Mouse (Mus musculus): ENCODE data around the gene Sf3a1. TPM values are rescaled to one million over a fixed set of nuclear protein-coding genes. Genes with fewer than 3 reads are reported as not detected.
"Not testable (repeated sequence)": the region's sequence is repeated elsewhere in the genome, so short reads cannot be mapped to it uniquely, and the experiment has no call there.

Gene Sf3a1
- total RNA-seq (2015) (42.2 and 42.4 TPM in 2 replicates), total RNA-seq (2017) (24.8 and 28.9 TPM in 2 replicates)

DNA sequence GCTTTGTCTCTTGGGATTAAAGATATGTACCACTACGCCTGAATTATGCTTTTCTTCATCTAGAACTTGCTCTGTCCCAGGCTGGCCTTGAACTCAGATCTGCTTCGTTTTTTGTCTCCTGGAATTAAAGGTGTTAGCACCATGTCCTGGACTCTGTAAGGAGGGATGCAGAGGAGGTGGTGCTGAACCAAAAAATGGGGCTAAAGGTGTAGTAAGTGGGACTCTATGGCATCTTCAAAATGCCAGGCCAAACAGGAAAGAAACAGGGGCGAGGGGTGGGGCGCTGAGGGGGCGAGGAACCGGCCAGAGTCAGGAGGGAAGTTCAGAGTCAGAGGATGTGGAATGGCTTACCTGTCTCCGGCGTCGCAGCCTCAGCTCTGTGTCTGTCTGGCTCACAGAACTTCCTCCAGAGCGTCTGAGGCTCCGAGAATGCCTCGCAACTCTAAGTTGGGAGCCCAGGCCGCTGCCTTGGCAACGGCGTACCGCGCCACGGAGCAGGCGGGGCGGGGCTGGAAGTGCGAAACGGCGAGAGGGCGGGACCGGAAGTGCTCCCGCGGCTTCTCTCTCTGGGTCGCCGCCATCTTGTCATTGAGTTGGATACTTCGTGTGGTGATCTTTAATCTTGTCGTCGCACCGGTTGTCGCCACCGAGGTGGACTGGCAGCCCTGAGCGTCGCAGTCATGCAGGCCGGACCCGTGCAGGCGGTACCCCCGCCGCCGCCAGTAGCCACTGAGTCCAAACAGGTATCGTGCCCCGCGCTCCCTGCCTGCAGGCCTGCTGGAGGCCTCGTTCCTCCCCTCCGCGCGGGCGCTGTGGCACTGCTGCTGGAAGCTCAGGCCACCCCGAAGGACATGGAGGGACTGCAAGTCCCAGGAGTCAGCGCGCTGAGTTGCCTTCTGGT lies at the start of gene Sf3a1, which contains the start of gene Ccdc157:
TSS of gene Sf3a1 (plus strand) at position 543 of the 901 bp plus-strand sequence.
TSS of gene Ccdc157 (minus strand) at position 486 of the 901 bp plus-strand sequence.
- ATAC-seq (ENCODE audit: poor library complexity, severe bottlenecking): peak; percentile 100

DNA sequence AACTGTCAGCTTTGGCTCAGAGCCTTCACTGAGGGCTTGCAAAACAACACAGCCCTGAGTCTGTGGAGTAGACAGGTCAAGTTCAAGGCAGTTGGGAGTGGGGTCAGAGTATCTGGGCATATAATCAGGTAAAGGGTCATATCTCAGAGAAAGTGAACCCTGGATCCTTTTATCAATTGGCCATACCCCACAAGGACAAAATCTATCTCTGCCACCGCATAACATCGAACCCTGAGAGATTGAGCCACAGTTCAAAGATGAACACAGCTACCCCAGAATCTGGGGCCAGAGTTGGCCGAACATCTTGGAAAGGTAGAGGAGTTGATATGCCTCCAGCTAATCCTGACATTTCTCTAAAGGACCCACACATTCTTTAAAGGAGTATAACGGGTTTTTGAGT lies 48.1 kb upstream of the Sf3a1 start:
- no peak for ATAC-seq (ENCODE audit: poor library complexity, severe bottlenecking)

DNA sequence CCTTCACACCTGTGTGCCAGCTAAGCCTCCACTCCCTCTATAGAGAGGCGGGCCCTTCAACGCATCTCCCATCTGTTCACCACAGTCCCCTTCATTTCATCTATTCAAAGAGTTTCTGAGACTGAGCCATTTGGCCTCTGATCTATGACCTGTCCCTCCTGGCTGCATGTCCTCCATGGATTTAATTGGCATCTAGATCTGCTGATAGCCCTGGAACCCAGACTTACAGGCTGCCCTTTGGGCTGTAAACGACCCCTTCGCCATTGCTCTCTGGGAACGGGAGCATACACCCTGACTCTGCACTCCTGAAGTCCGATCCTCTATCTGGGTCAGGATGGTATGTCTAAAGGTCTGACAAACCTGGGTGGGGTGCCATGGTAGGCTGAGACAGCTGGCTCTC lies 47.3 kb upstream of the Sf3a1 start:
- ATAC-seq (ENCODE audit: poor library complexity, severe bottlenecking): no peak

DNA sequence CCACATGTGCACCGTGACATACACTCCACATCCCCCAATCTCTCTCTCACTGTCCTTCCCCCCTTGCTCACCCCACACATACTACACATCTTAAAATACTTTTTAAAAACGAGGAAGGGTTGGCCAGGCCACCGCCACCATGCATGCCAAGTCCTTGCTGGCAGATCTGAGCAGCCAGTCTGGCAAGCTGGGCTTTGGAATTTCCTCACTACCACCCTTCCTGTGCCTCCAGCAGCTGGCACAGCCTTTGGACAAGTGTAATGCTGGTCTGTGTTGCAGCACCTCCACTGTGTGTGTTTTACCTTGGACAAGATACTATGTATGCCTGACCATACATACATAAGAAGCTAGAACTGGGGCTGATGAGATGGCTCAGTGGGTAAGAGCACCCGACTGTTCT lies 46.7 kb upstream of the Sf3a1 start:
- no peak for ATAC-seq (ENCODE audit: poor library complexity, severe bottlenecking)

DNA sequence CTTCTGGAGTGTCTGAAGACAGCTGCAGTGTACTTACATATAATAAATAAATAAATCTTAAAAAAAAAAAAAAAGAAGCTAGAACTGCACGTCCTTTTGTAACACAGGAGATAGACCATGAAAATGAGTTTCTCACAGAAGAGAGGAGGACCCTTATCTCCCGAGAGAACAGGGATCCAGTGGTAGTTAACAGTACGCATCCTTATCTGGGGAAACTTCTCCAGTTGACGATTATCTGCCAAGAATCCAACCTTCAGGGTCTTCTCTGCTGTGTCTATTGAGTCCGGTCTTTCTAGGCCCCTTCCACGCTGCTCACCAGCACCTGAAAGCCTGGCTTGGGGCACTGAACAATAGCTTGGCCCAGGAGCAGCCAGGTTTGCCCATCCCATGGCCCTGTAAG lies 46.2 kb upstream of the Sf3a1 start:
- no peak for ATAC-seq (ENCODE audit: poor library complexity, severe bottlenecking)

DNA sequence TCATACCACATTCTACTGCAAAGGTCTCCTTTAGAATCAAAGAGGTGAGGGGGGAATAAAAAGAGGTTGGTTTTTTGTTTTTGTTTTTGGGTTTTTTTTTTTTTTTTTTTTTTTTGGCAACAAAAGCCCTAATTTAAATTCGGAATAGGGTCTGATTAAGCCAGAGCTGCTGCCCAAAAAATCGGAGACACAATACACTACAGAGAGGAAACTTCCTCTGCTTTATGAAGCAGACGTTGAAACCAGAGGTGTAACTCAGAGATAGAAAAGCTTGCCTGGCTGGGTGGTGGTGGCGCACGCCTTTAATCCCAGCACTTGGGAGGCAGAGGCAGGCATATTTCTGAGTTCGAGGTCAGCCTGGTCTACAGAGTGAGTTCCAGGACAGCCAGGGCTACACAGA lies 45.6 kb upstream of the Sf3a1 start:
- not testable (repeated sequence) for ATAC-seq (ENCODE audit: poor library complexity, severe bottlenecking)

DNA sequence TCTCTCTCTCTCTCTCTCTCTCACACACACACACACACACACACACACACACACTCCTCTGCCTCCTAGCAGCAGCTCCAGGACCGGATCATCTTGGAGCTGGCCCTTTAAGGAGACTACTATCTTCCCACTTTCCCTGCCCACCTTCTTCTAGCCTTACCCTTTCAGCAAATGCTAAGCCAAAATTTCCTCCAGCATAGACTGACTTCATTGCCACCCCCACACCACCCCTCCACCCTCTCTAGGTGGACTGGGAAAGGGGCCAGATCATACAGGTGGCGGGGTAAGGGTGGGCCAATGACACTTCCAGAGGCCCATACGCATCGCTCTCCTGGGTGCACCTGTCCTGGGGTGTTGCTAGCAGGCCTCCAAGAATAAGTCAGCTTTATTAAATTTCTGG lies 44.7 kb upstream of the Sf3a1 start:
- no peak for ATAC-seq (ENCODE audit: poor library complexity, severe bottlenecking)

DNA sequence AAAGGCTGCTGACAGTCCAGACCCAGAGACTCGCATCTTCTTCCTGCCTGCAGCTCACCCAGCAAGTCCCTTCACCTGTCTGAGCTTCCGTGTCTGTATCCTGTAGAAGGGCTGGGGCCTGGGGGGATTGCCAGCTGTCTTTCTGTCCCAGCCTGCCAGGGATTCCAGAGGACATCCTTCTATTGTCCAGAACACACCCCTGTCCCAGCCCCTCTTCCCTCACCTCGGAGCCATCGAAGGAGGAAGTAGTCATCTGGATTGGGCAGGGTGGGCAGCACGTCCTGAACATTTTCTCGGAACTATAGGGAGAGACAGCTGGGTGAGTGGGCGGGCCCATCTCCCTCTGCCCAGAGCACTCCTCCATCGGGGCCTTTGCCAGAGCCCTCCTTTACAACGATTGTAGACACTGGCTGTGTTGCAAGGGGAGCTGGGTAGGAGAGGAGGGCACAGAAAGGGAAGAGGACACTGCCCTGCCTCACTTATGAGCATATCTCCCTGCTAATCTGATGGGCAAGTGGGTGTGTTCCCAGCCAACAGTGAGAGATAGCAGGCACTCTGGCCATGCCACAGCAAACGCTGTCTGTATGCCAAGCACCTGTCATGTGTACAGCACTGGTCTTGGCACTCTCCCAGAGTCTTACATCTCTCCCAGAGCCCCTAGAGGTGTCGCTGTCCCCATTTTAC lies 43.5 kb upstream of the Sf3a1 start:
- ATAC-seq (ENCODE audit: poor library complexity, severe bottlenecking): peak; percentile 20; the same call in 1 of the 2 replicates

DNA sequence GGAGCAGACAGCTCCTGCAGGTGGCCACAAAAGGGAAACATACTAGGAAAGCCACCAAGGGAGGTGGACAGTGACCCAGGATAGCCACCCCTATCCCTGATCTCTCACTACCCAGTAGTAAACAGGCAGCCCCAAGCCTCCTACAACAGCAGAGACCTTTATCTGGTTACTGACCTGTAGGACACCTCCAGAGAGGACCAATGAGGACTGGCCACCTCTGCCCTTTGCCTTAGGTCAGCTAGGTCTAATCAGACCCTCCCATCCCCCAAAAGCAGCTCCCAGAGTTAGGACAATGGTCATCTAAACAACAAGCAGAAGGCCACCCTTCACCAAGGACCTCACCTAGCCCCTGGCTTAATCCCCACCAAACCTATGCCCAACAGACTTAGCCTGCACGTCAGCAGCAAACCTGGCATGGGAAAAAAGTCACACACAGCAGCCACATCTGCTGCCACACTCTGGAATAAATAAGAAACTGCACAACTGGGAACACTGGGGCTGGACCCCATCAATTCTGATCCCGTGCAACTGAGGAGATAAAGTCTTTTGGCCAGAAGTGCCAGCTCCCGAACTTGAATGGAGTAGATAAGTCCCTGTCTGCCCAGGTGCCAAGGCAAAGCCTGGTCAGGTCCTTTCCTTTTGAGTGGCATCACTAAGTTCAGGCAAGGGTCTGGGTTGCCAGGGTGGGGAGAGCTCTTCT lies 42.6 kb upstream of the Sf3a1 start:
- 0 out of 2 replicates have a peak, but pooled peaks have one; percentile 24 for ATAC-seq (ENCODE audit: poor library complexity, severe bottlenecking)

DNA sequence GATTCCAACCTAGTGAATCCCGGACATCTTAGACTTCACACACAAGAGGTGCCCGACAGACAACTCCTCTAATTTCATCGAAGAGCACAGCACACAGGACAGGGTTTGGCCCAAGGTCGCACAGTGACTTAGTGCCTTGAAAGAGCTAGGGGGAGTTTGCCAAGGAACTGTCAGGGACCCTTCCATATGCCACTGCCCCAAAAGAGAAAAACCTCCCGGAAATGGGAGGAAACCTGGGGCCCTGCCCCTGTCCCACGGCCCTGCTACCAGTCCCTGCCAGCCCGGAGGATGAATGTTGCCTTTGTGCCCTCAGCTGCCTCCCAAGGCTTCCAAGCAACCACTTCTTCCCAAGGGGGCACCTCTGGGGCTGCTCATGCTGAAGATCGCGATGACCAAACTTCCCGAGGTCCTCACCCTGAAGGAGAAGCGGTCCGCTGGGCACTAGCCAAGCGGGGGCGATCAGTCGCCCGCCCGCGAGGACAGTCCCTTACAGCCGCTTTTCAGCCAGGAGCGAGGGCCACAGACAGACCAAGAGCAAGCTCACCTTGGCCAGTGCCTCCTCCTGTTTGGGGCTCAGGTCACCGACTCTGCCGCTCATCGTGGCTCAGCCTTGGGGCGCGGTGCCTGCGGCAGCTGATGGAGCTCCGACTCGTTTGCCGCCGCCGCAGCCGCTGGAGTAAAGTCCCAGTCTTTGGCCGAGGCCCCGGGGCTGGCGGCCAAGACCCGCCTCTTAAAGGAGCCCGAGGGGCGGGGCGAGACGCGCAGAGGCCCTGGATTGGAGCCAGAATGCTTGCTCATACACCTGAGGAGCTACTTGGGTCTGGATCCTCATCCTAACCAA lies 41.8 kb upstream of the Sf3a1 start:
- no peak for ATAC-seq (ENCODE audit: poor library complexity, severe bottlenecking)

DNA sequence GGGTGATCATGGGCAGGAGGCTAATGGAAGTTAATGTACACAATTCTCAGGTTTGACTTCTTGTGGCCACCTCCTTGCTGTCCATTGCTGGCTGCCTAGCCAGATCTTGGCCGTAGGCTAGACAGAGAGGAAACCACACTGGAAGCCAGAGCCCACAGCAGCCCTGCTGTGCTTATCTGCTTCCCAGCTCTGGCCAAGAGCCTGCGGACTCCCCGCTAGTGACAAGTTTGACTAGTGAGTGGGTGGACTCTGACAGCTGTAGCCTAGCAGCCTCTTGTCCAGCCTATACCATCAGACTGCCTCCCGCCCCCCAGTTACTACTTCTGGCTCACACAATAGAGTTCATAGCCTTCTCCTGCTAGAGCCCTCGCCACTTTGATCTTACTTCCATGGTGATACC lies 40.5 kb upstream of the Sf3a1 start:
- ATAC-seq (ENCODE audit: poor library complexity, severe bottlenecking): no peak

DNA sequence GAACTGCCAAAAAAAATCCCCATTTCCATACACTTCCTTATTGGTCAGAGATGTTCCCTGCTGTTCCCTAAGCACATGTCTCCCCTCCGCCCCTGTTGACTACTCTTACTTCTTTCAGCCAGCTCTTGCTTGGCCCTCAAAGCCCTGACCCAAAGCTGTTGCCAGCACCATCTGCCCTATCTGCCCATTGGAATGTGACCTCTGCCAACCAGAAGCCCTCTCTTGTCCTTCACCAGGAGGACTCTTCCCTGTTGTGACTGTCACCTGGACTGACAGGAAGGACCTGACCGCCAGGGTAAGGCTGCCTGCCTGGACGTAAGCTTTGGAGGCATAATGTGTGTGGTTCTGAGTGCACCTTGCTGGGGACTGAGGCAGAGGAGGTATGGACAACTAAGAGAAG lies 38.5 kb upstream of the Sf3a1 start:
- ATAC-seq (ENCODE audit: poor library complexity, severe bottlenecking): no peak

DNA sequence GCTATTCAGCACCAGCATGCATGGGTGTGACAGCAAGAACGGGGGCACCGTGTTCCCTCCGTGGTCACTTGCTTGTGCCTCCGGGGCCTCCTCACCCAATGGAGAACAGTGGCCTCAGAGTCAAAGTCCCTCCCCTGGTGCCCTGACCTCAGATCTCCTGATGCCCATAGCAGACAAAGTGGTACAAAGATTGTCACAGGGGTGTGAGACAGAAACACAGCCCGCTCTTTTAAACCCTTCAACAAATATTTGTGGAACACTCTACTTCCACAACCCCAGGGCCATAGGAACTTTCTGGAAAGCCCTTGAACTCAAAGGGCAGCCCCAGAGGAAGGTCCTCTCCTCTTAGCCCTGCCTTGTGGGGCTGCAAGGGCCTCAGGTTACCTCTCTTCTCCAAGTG lies 37.9 kb upstream of the Sf3a1 start:
- ATAC-seq (ENCODE audit: poor library complexity, severe bottlenecking): no peak

DNA sequence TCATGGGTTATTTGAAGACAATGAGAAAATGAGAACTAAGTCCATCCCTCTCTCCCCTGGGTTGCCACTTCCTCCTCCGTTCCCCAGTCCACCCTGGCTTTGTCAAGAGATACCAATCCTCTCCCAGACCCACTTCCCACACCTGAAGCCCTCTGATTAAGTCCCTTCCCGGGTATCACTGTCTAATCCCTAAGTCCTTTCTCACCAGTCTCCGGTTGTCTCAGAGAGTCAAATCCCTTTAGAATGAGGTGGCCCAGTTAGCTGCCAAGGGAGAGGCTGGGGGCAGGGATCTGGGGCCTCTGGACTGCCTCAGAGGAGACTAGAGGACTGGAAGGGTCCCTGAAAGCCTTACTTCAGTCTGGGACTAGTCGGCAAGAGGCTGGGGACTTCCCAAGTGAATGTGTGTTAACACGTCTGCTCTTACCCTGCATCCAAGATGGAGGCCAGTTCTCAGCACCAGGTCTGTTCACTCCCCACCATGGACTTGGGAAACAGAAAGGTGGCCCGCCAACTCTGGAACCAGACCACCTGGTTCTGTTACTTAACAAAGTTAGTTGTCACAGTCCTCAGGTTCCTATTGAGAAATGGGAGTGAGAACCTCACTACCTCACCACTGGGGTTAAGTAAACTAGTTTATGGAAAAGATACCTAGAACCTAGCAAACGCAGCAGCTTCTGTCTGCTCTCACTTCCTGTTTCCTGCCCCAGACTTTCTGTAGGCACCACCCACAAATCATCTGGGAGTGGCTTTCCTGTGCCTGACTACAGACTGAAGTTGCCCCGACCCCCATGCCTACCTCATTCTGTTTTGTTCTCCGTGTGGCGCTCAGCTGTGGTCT lies 37.2 kb upstream of the Sf3a1 start, which contains the start of gene Sec14l2:
TSS of gene Sec14l2 (minus strand) at position 674 of the 838 bp plus-strand sequence.
- ATAC-seq (ENCODE audit: poor library complexity, severe bottlenecking): peak; percentile 82

DNA sequence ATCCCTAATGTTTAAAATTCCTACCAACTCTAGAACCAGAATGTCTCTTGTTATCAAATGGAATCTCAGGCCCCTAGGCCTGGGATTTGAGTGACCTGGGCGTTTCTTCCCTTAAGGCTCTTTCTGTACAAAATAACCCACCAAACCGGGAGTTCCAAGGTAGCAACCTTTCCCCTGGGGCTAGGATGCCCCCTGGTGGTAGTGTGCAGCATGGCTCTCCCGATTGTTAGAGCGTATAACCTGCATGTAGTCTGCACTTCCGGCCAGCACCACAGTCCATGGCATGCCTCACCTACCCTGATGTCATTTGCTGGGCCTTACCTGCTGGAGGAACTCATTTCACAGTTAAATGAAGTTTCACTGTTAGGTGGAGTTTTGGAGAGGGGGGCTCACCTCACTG lies 36.2 kb upstream of the Sf3a1 start:
- ATAC-seq (ENCODE audit: poor library complexity, severe bottlenecking): peak; percentile 53

DNA sequence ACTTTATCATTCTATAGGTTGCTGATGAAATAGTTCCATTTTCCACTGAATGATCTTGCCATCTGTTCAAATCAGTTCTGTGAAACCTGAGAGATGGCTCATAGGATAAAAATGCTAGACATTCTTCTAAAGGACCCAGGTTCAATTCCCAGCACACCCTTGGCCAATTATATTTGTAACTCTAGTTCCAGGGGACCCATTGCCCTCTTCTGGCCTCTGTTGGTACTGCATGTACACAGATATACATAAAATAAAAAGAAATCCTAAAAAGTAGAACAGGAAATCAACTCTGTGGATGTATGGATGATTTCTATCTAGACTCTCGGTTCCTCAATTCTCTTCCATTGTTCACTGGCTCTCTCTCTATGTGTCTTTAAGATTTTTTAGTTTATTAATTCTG lies 33.1 kb upstream of the Sf3a1 start:
- no peak for ATAC-seq (ENCODE audit: poor library complexity, severe bottlenecking)

DNA sequence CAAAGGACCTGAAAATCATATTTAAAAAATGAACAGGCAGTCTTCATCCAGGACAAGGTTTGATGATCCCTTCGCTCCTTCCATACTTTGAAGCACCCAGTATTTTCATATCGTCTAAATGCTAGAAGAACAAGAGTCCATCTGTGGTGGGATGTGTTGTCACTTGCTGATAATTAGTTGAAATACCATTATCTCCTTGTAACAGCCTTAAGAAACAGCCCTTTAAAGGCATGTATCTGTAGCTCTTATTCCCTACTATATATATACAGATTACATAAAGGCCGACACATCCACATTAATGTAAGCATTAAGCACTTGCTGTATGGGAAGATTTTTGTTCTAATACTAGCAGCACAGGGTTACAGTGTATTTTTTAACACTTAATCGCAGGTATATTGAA lies 31.7 kb upstream of the Sf3a1 start:
- ATAC-seq (ENCODE audit: poor library complexity, severe bottlenecking): not testable (repeated sequence)

DNA sequence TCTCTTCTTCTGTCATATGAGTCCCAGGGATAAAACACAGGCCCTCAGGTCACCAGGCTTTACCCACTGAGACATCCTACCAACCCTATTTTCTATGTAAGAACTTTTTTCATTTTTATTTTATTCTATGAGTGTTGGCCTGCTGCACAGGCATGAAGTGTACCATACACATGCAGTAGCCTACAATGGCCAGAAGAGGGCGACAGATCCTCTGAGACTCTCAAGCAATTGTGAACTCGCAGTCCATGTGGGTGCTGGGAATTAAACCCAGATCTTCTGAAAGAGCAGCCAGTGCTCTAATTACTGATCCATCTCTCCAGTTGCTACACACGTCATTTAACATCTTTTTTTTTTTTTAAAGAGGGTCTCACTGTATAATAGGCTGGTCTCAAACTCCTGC lies 26.7 kb upstream of the Sf3a1 start:
- no peak for ATAC-seq (ENCODE audit: poor library complexity, severe bottlenecking)

DNA sequence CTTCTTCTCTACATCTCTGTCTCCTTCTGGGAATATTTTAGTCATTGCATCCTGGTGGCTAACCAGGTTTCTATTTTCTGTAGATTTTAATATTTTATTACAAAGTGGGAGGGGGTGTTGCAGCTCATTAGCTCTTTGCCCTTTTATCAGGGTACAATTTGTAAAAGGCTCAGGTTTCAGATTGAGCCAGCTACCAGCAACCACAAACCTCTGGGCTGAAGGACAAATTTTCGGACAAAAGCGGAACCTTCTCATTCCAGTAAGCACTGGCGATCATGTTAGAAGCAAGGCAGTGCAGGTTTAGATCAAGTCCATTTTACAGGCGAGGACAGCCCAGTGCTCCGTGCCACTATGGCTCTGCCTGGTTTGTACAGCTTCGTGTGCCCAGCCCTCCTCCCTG lies 25.8 kb upstream of the Sf3a1 start:
- ATAC-seq (ENCODE audit: poor library complexity, severe bottlenecking): no peak

Data from megakaryocyte, adult 5-6 weeks (primary cell).